Mouse (Mus musculus) adrenal gland (tissue): ENCODE measurements around the gene Nphp3.

ENCODE experiments used
- intact Hi-C: fragments of 180-260 bp; cut with DNase I; formaldehyde crosslinking; loops from one replicate; pipeline ENCODE4 v1.15.1; 2025

The Nphp3 gene

GRCm38 (mm10) chr9:104063244-104063961 is 61.1 kb downstream of the Nphp3 start, which contains the start of gene Acad11:
Acad11 (plus strand) TSS chr9:104063377.
- intact Hi-C loops = no loop called here

GRCm38 (mm10) chr9:104064571-104064970 is 62.2 kb downstream of the Nphp3 start:
- intact Hi-C loops = no loop called here

- intact Hi-C loops = loop anchor here (10.0 kb wide), 1 partner anchor 105 kb away; no protein-coding TSS in a partner anchor
These were observed 67.9 kb downstream of the Nphp3 start for GRCm38 (mm10) chr9:104070241-104070640.

GRCm38 (mm10) chr9:104070863-104071604 is 68.7 kb downstream of the Nphp3 start:
- intact Hi-C loops = loop anchor here (10.0 kb wide), 1 partner anchor 104 kb away; no protein-coding TSS in a partner anchor

GRCm38 (mm10) chr9:104075808-104076207 is 73.5 kb downstream of the Nphp3 start:
- intact Hi-C loops = loop anchor here (10.0 kb wide), 1 partner anchor 99 kb away; no protein-coding TSS in a partner anchor

GRCm38 (mm10) chr9:104078780-104079179 is 76.4 kb downstream of the Nphp3 start:
- intact Hi-C loops = loop anchor here (10.0 kb wide), 1 partner anchor 96 kb away; no protein-coding TSS in a partner anchor

- intact Hi-C loops = loop anchor here (10.0 kb wide), 1 partner anchor 95 kb away; no protein-coding TSS in a partner anchor
These were observed 77.0 kb downstream of the Nphp3 start for GRCm38 (mm10) chr9:104079379-104079778.

GRCm38 (mm10) chr9:104080038-104080437 is 77.7 kb downstream of the Nphp3 start:
- intact Hi-C loops = no loop called here

GRCm38 (mm10) chr9:104085730-104086429 is 83.5 kb downstream of the Nphp3 start:
- intact Hi-C loops = no loop called here

- intact Hi-C loops = no loop called here
These were observed 86.2 kb downstream of the Nphp3 start for GRCm38 (mm10) chr9:104088555-104088954.

GRCm38 (mm10) chr9:104092945-104093344 is 90.6 kb downstream of the Nphp3 start:
- intact Hi-C loops = no loop called here
